Comparison of ENCODE assay signal across 8 mouse cellular contexts in the genomic region with DNA sequence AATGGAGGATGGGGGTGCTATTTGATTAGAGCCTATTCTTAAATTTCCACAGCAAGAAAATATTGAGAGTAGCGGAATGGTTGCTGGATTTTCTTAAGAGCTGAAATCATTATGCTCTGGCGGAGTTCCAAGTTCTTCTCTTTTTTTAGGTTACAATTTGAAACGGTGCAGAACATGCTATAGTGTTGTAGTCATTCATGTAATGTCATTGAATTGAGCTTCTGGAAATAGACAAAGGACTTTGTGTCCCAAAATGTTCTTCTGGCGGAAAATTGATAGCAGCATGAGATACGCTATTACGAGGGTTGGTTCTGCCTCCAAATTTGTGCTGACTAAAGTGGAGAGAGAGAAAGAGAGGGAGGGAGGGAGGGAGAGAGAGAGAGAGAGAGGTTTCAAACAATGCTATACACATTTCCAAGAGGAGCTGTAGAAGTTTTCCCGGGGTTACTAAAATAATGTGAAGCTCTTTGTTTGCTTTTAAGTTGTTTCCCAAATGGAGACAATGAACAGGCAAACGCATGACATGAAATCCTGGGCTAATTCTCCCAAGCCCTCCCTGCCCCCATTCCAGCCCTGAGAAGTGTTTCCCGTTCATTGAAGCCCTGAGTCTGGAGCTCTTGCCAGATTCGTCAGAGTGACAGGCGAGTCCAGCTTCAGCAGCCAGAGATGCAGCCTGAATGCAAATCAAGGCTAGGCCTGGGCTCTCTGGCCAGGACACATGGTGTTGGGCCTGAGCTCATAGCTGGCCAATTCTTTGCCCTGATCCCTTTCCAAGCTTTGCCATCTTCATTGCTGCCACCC.
DNase-seq lines count a peak whose midpoint lies in the region; ATAC-seq and TF ChIP-seq lines count a peak whose summit lies in the region.

No protein-coding gene starts in this region.

- peaks cover 17% of the 10 kb centered on the region for H3K4me1 ChIP-seq in forebrain, postnatal 0 days (ENCODE audit: insufficient read depth)
- H3K4me1 ChIP-seq in hindbrain, embryonic 10.5 days (replicated peaks) = peaks cover 30% of the 10 kb centered on the region
- H3K4me1 ChIP-seq in liver, postnatal 0 days (ENCODE audit: insufficient read depth) = no peaks in the 10 kb centered on the region

- H3K4me3 ChIP-seq in forebrain, postnatal 0 days (ENCODE audit: low read depth, low read length) = no peak overlapping the region
- peak overlapping the region; percentile 18 for H3K4me3 ChIP-seq in hindbrain, embryonic 10.5 days
- H3K4me3 ChIP-seq in liver, postnatal 0 days (ENCODE audit: low read depth, low read length) = no peak overlapping the region

- H3K9me3 ChIP-seq in forebrain, postnatal 0 days (ENCODE audit: low read length) = no peaks in the 10 kb centered on the region
- no peaks in the 10 kb centered on the region for H3K9me3 ChIP-seq in hindbrain, embryonic 10.5 days
- no peaks in the 10 kb centered on the region for H3K9me3 ChIP-seq in liver, postnatal 0 days (ENCODE audit: low read length)

- 6% methylated on average over 11 of the region's 11 CpGs for WGBS in forebrain, postnatal 0 days
- 22% methylated on average over 11 of the region's 11 CpGs for WGBS in hindbrain, embryonic 10.5 days
- WGBS in liver, postnatal 0 days (ENCODE audit: insufficient replicate concordance) = 58% methylated on average over 11 of the region's 11 CpGs

- no peaks in the 10 kb centered on the region for H3K27me3 ChIP-seq in forebrain, postnatal 0 days (ENCODE audit: insufficient read depth, low read length)
- no peaks in the 10 kb centered on the region for H3K27me3 ChIP-seq in hindbrain, embryonic 10.5 days (ENCODE audit: insufficient read depth, poor library complexity, severe bottlenecking)
- H3K27me3 ChIP-seq in liver, postnatal 0 days (ENCODE audit: insufficient read depth, low read length) = no peaks in the 10 kb centered on the region

- no peak for TF ChIP-seq CTCF in forebrain, postnatal 0 days (IDR thresholded peaks at IDR 0.05; ENCODE audit: low read depth)
- no peak for TF ChIP-seq CTCF in liver, postnatal 0 days (IDR thresholded peaks at IDR 0.05; ENCODE audit: low read depth)

- H3K9ac ChIP-seq in forebrain, postnatal 0 days = no peak overlapping the region
- no peak overlapping the region for H3K9ac ChIP-seq in liver, postnatal 0 days (replicated peaks)

- intact Hi-C loops in left cerebral cortex, postnatal 25 days (cut with DNase I) = no loop called here

- peak overlapping the region; percentile 27 for H3K4me2 ChIP-seq in forebrain, postnatal 0 days (ENCODE audit: low read depth)
- H3K4me2 ChIP-seq in liver, postnatal 0 days (ENCODE audit: low read depth, low read length) = no peak overlapping the region

- peak overlapping the region; percentile 71 for H3K27ac ChIP-seq in forebrain, postnatal 0 days (ENCODE audit: low read depth, low read length)
- peak overlapping the region; percentile 88 for H3K27ac ChIP-seq in hindbrain, embryonic 10.5 days
- H3K27ac ChIP-seq in liver, postnatal 0 days (ENCODE audit: low read depth) = no peak overlapping the region

- ATAC-seq in forebrain, postnatal 0 days = peak; percentile 93
- ATAC-seq in liver, postnatal 0 days = no peak

- peak; percentile 26 for DNase-seq in adrenal gland, postnatal 10 days
- no peak for DNase-seq in adrenal gland, postnatal 36 days
- peak; percentile 90 for DNase-seq in forebrain, postnatal 0 days
- peak; percentile 79 for DNase-seq in hindbrain, embryonic 10.5 days (ENCODE audit: low spot score)
- DNase-seq in left cerebral cortex, postnatal 25 days (ENCODE audit: low spot score in 2 of 2) = peak; percentile 66 to 81
- peak; percentile 63 for DNase-seq in retina, embryonic 14.5 days (ENCODE audit: low spot score)
- DNase-seq in kidney, adult 9 months = no peak
- no peak for DNase-seq in liver, postnatal 0 days

- no peak for TF ChIP-seq EP300 in liver, postnatal 0 days (IDR thresholded peaks at IDR 0.05; ENCODE audit: low read depth)

- no peaks in the 10 kb centered on the region for H3K36me3 ChIP-seq in forebrain, postnatal 0 days (ENCODE audit: insufficient read depth)
- H3K36me3 ChIP-seq in hindbrain, embryonic 10.5 days = no peaks in the 10 kb centered on the region
- H3K36me3 ChIP-seq in liver, postnatal 0 days (replicated peaks; ENCODE audit: insufficient read depth, low read length) = no peaks in the 10 kb centered on the region

Comparison
In these comparisons a context has a peak if more than half of its experiments do, and no peak if none do; other contexts are left out.
1. DNase-seq: peak in adrenal gland, postnatal 10 days (single experiment), forebrain, postnatal 0 days (single experiment), hindbrain, embryonic 10.5 days (single experiment), left cerebral cortex, postnatal 25 days (2 of 2) and retina, embryonic 14.5 days (single experiment); none in adrenal gland, postnatal 36 days (0 of 2), kidney, adult 9 months (single experiment) and liver, postnatal 0 days (single experiment).